Mouse (Mus musculus): Measurements from ENCODE around the gene Sox5.

DNA sequence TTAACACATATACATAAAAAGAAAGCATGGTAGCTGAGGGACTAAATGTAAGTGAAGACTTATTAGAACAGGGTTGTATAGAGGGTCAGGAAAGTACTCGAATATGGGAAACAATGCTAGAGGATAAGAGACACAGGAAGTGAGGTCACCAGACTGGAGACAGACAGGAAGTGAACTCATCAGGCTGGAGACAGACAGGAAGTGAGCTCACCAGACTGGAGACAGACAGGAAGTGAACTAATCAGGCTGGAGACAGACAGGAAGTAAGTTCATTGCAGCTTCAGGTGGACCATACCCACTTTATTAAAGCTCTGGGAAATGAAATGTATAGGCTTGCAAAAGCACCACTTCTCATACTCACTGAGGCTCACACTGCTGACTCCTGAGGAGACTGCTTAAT is 680.9 kb downstream of the Sox5 start:
- TF ChIP-seq CTCF (IDR thresholded peaks at IDR 0.05): no peak
- TF ChIP-seq EP300 (IDR thresholded peaks at IDR 0.05; ENCODE audit: insufficient read depth, low read depth, low read length): no peak

All from heart, adult 2 months (tissue).